ENCODE assay signal across 30 mouse cellular contexts in the genomic region with DNA sequence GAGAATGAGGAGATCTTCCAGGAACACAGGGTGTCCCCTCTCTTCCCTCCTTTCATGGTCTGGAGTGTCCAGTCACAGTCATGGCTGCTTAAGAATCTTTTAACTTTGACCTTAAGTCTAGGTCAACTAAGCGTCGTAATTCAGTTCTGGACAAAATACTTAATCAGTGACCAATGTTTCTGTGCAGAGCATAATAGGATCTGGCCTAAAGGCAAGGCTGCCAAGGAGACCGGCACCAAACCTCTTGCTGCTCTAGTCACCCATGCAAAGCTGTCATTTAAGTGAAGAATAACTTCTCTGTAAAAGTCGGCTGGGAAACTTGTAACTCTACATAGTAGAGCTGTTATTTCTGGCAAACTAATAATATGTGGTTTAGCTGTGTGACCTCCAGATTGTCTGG. TPM values are rescaled to one million over a fixed set of nuclear protein-coding genes. Genes with fewer than 3 reads are reported as not detected.
DNase-seq lines count a peak whose midpoint lies in the region; ATAC-seq and TF ChIP-seq lines count a peak whose summit lies in the region.
"Had no signal": no experiment of that assay in that cellular context is flagged by ENCODE, and none has a peak within 500 bp of the region (broad histone marks: within the 10 kb centered on the region; RNA-seq: fewer than 3 reads in every experiment).

No protein-coding gene starts in this region.

- no peak overlapping the region for H3K4me3 ChIP-seq in kidney, adult 2 months (ENCODE audit: insufficient read depth, low read depth, low read length)
- no peak overlapping the region for H3K4me3 ChIP-seq in kidney, postnatal 0 days (replicated peaks; ENCODE audit: low read depth, low read length)
- H3K4me3 ChIP-seq: embryonic facial prominence, embryonic 10.5 days; embryonic facial prominence, embryonic 13.5 days; erythroblast, embryonic 14.5 days; forebrain, embryonic 10.5 days; forebrain, embryonic 13.5 days; hindbrain, embryonic 12.5 days; hindbrain, embryonic 15.5 days had no signal

- no peak overlapping the region for H3K9ac ChIP-seq in kidney, postnatal 0 days (ENCODE audit: low read depth, low read length)
- H3K9ac ChIP-seq: embryonic facial prominence, embryonic 13.5 days; forebrain, embryonic 13.5 days; hindbrain, embryonic 12.5 days; hindbrain, embryonic 15.5 days had no signal

- peak; percentile 76 for DNase-seq in kidney, adult 2 months
- no peak for DNase-seq in kidney, postnatal 10 days
- DNase-seq in kidney, adult 9 months, result peak; percentile 70
- DNase-seq in kidney, postnatal 0 days (ENCODE audit: low spot score), result no peak
- DNase-seq in kidney, postnatal 36 days, result peak; percentile 39 to 58
- no peak for DNase-seq in spleen, postnatal 14 days (ENCODE audit: low spot score in 2 of 2)
- DNase-seq in layer of hippocampus, postnatal 36 days, result no peak
- DNase-seq: adrenal gland, adult 8-10 months; adrenal gland, postnatal 25 days; B cell, adult 2 months; cerebellum, adult 11-12 months; cerebellum, adult 8-10 months; cerebellum, postnatal 10 days; cerebellum, postnatal 36 days; embryo, embryonic 11 days; gastrocnemius, postnatal 10 days; gastrocnemius, postnatal 36 days; heart, adult 11 months had no signal

- H3K27me3 ChIP-seq in kidney, adult 2 months (replicated peaks; ENCODE audit: control insufficient read depth, insufficient read depth, low read length), result no peaks in the 10 kb centered on the region
- no peaks in the 10 kb centered on the region for H3K27me3 ChIP-seq in kidney, postnatal 0 days (ENCODE audit: insufficient read depth, low read length)
- H3K27me3 ChIP-seq: CH12.LX; embryonic facial prominence, embryonic 13.5 days; forebrain, embryonic 13.5 days; hindbrain, embryonic 12.5 days; hindbrain, embryonic 15.5 days had no signal

- TF ChIP-seq POLR2A in kidney, adult 2 months (IDR thresholded peaks at IDR 0.05; ENCODE audit: low read depth, low read length), result no peak

- 25% methylated on average over 4 of the region's 4 CpGs for WGBS in kidney, adult 2 months
- WGBS in kidney, postnatal 0 days, result 50% methylated on average over 4 of the region's 4 CpGs

- no peak overlapping the region for H3K4me2 ChIP-seq in kidney, postnatal 0 days (ENCODE audit: low read length)
- H3K4me2 ChIP-seq: embryonic facial prominence, embryonic 13.5 days; forebrain, embryonic 13.5 days; heart, embryonic 11.5 days; hindbrain, embryonic 12.5 days; hindbrain, embryonic 15.5 days had no signal

- H3K36me3 ChIP-seq in kidney, adult 2 months (ENCODE audit: control insufficient read depth, insufficient read depth, low read length), result no peaks in the 10 kb centered on the region
- H3K36me3 ChIP-seq in kidney, postnatal 0 days (ENCODE audit: insufficient read depth, low read length), result no peaks in the 10 kb centered on the region
- H3K36me3 ChIP-seq: embryonic facial prominence, embryonic 10.5 days; embryonic facial prominence, embryonic 13.5 days; forebrain, embryonic 10.5 days; hindbrain, embryonic 12.5 days had no signal

- H3K4me1 ChIP-seq in kidney, adult 2 months (ENCODE audit: control insufficient read depth, insufficient read depth, low read length), result peaks cover 4% of the 10 kb centered on the region; the same call in 1 of the 2 replicates
- 0 out of 2 replicates have a peak, but pooled peaks cover 2% of the 10 kb centered on the region for H3K4me1 ChIP-seq in kidney, postnatal 0 days (replicated peaks; ENCODE audit: insufficient read depth, low read length)

- peak; percentile 49 for ATAC-seq in kidney, postnatal 0 days (replicated peaks; ENCODE audit: low FRiP score, low read depth)
- ATAC-seq: activated CD4-positive, CD25-positive, alpha-beta regulatory T cell, adult 4 months; forebrain, embryonic 13.5 days; forebrain, embryonic 16.5 days had no signal

- H3K27ac ChIP-seq in kidney, adult 2 months (ENCODE audit: insufficient read depth, low read depth, low read length), result peak overlapping the region; percentile 79
- peak overlapping the region; percentile 57 for H3K27ac ChIP-seq in kidney, postnatal 0 days
- H3K27ac ChIP-seq: embryonic facial prominence, embryonic 10.5 days; embryonic facial prominence, embryonic 13.5 days; forebrain, embryonic 10.5 days; forebrain, embryonic 13.5 days; hindbrain, embryonic 12.5 days; hindbrain, embryonic 15.5 days had no signal

- no peaks in the 10 kb centered on the region for H3K9me3 ChIP-seq in kidney, postnatal 0 days (replicated peaks; ENCODE audit: low read length)
- H3K9me3 ChIP-seq: embryonic facial prominence, embryonic 10.5 days; embryonic facial prominence, embryonic 13.5 days; forebrain, embryonic 10.5 days; forebrain, embryonic 13.5 days; G1E; hindbrain, embryonic 12.5 days; hindbrain, embryonic 15.5 days had no signal

- TF ChIP-seq CTCF in kidney, adult 2 months (conservative IDR thresholded peaks at IDR 0.05; ENCODE audit: insufficient read depth, insufficient read length, low read depth, low read length), result no peak
- TF ChIP-seq CTCF in kidney, postnatal 0 days (IDR thresholded peaks at IDR 0.05; ENCODE audit: low read depth), result no peak

RNA-seq across cellular contexts. Expression of a gene that starts 4.4 kb away (rescaled TPM):
- 25.9 and 29.4 TPM in 2 replicates for polyA plus RNA-seq in kidney, adult 2 months (2012; rRNA removed)
- 34.8 and 35.3 TPM in 2 replicates for polyA plus RNA-seq in kidney, postnatal 0 days (2015; fragmentation: Nextera tagmentation; extraction: Ambion mirVana)
- 10 to 100 TPM; 47.5 to 54.1 TPM for total RNA-seq in layer of hippocampus, postnatal 36 days (2021)

RNA-seq across cellular contexts. Expression of a gene that starts 5.7 kb away (rescaled TPM):
- 30.1 and 30.6 TPM in 2 replicates for polyA plus RNA-seq in kidney, adult 2 months (2012; rRNA removed)
- 29.5 TPM in 2 replicates for polyA plus RNA-seq in kidney, postnatal 0 days (2015; fragmentation: Nextera tagmentation; extraction: Ambion mirVana)
- 10 to 100 TPM; 57.2 to 57.5 TPM for total RNA-seq in layer of hippocampus, postnatal 36 days (2021)

Comparison
In these comparisons a context has a peak if more than half of its experiments do, and no peak if none do; other contexts are left out.
1. DNase-seq: peak in kidney, adult 2 months (single experiment), kidney, adult 9 months (single experiment) and kidney, postnatal 36 days (2 of 2); none in kidney, postnatal 10 days (single experiment), kidney, postnatal 0 days (single experiment), spleen, postnatal 14 days (0 of 2) and layer of hippocampus, postnatal 36 days (0 of 2).